Mouse (Mus musculus): ENCODE data around the gene Ppp2r5b. TPM values are rescaled to one million over a fixed set of nuclear protein-coding genes. Genes with fewer than 3 reads are reported as not detected.

Ppp2r5b gene
- polyA plus RNA-seq, 1 experiment: 25.3 TPM

DNA sequence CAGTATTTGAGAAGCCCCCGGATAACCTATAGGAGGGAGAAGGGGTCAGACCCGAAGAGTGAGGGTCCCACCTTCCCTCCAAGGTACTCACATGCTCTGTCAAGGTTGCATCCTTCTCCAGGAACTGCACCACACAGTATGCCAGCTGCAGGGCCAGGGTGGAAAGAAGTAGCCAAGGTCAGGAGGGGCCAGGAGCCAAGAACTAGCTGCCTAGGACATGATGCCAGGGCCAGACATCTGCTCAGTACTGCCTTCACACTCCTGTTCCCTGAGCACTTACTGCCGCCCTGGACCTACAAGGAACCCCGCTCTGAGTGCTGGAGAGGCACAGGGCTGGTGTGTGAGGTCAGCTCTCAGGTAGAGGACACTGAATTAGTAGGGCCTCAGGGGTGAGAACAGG lies 5.3 kb downstream of the Ppp2r5b start:
- TF ChIP-seq MYOG (IDR thresholded peaks at IDR 0.05; ENCODE audit: control insufficient read depth, extremely low read depth, insufficient read length) (no peak), USF1 (IDR thresholded peaks at IDR 0.05; ENCODE audit: low read depth) (no peak)
- H3K27me3 ChIP-seq (ENCODE audit: control insufficient read depth, insufficient read depth, insufficient read length): no peaks in the 10 kb centered on the region
- H3K36me3 ChIP-seq (ENCODE audit: control insufficient read depth, insufficient read depth): peaks cover 7% of the 10 kb centered on the region
- no peak overlapping the region for H3K4me3 ChIP-seq (ENCODE audit: insufficient read depth, poor library complexity, severe bottlenecking)
- no peaks in the 10 kb centered on the region for H3K79me3 ChIP-seq (ENCODE audit: low read depth)
- no peak overlapping the region for H3ac ChIP-seq (ENCODE audit: control insufficient read depth, insufficient read length, low read depth)
- peaks cover 4% of the 10 kb centered on the region for H3K79me2 ChIP-seq (ENCODE audit: control insufficient read depth, insufficient read depth)

DNA sequence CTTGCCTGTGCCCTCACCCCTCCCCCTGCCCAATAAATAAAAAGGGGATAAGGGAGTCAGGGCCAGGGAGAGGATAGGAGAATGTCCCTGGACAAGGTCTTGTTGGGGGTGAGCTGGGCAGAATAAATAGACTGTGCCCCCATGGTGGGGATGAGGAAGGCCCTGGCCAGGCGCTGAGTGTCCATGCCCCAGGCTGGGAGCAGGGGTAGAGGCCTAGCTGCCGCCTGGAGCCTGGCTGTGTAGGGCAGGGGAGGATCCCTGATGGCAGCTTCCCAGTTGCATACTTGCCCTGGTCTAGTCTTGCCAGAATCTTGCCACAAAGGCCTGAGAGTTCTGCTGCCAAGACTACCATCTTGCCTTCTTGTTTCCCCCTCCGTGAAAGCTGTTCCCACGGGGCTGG lies 7.8 kb downstream of the Ppp2r5b start:
- no peaks in the 10 kb centered on the region for H3K79me3 ChIP-seq (ENCODE audit: low read depth)
- no peak for TF ChIP-seq MYOD1 (IDR thresholded peaks at IDR 0.05; ENCODE audit: control insufficient read depth, insufficient read length, low read depth)
- TF ChIP-seq FOSL1 (IDR thresholded peaks at IDR 0.05; ENCODE audit: insufficient read depth, low read length, poor library complexity, severe bottlenecking): no peak
- no peak for TF ChIP-seq CTCF (IDR thresholded peaks at IDR 0.05; ENCODE audit: control insufficient read depth, insufficient read depth, insufficient read length)
- TF ChIP-seq MYOG (IDR thresholded peaks at IDR 0.05; ENCODE audit: control insufficient read depth, extremely low read depth, insufficient read length): no peak
- TF ChIP-seq CEBPB (IDR thresholded peaks at IDR 0.05; ENCODE audit: low read depth): no peak
- no peak for TF ChIP-seq MAX (IDR thresholded peaks at IDR 0.05)
- TF ChIP-seq USF1 (IDR thresholded peaks at IDR 0.05; ENCODE audit: low read depth): no peak
- H3K27me3 ChIP-seq (ENCODE audit: control insufficient read depth, insufficient read depth, insufficient read length): no peaks in the 10 kb centered on the region
- H3K79me2 ChIP-seq (ENCODE audit: control insufficient read depth, insufficient read depth): no peaks in the 10 kb centered on the region
- H3ac ChIP-seq (ENCODE audit: control insufficient read depth, insufficient read length, low read depth): no peak overlapping the region
- peaks cover 7% of the 10 kb centered on the region for H3K36me3 ChIP-seq (ENCODE audit: control insufficient read depth, insufficient read depth)
- H3K4me3 ChIP-seq (ENCODE audit: insufficient read depth, poor library complexity, severe bottlenecking): no peak overlapping the region

DNA sequence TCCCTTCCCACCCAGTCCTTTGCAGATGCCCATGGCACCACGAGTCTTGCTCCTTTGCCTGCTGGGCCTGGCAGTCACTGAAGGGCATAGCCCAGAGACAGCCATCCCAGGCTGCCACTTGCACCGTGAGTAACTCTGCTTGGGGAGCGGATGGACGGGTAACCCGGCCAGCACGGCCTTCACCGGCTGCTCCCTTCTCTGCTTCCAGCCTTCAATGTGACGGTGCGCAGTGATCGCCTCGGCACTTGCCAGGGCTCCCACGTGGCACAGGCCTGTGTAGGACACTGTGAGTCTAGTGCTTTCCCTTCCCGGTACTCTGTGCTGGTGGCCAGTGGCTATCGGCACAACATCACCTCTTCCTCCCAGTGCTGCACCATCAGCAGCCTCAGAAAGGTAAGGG lies 8.9 kb downstream of the Ppp2r5b start:
- Histone ChIP-seq H3K79me3 (ENCODE audit: low read depth) (no peaks in the 10 kb centered on the region), H3K79me2 (ENCODE audit: control insufficient read depth, insufficient read depth) (no peaks in the 10 kb centered on the region), H3K27me3 (ENCODE audit: control insufficient read depth, insufficient read depth, insufficient read length) (no peaks in the 10 kb centered on the region), H3K36me3 (ENCODE audit: control insufficient read depth, insufficient read depth) (peaks cover 3% of the 10 kb centered on the region), H3ac (ENCODE audit: control insufficient read depth, insufficient read length, low read depth) (no peak overlapping the region), H3K4me3 (ENCODE audit: insufficient read depth, poor library complexity, severe bottlenecking) (no peak overlapping the region)
- no peak for TF ChIP-seq USF1 (IDR thresholded peaks at IDR 0.05; ENCODE audit: low read depth)
- TF ChIP-seq CEBPB (IDR thresholded peaks at IDR 0.05; ENCODE audit: low read depth): no peak
- TF ChIP-seq CTCF (IDR thresholded peaks at IDR 0.05; ENCODE audit: control insufficient read depth, insufficient read depth, insufficient read length): no peak
- TF ChIP-seq MYOG (IDR thresholded peaks at IDR 0.05; ENCODE audit: control insufficient read depth, extremely low read depth, insufficient read length): no peak
- TF ChIP-seq MAX (IDR thresholded peaks at IDR 0.05): no peak
- TF ChIP-seq FOSL1 (IDR thresholded peaks at IDR 0.05; ENCODE audit: insufficient read depth, low read length, poor library complexity, severe bottlenecking): no peak
- no peak for TF ChIP-seq MYOD1 (IDR thresholded peaks at IDR 0.05; ENCODE audit: control insufficient read depth, insufficient read length, low read depth)

DNA sequence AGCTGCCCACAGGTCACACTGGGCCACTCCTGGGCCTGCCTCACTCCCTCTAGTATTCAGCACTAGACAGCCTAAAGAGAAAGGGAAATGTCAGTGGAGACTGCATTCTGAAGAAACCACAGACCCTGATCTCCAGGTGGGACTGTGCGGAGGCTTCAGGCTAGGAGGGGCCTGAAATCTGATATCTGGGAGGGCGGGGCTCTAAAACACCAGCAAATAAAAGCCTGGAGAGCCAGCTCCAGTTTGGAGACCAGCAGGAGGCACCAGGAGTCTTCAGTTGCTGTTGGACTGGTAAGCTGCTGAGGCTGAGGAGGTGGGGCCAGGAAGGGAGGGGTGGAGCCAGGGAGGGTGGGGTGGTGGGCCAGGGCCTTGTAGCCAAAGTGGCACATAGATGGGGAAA lies 9.5 kb downstream of the Ppp2r5b start, which contains the start of gene Gpha2:
Gpha2 (plus strand) TSS at position 246 of the 400 bp plus-strand sequence.
- TF ChIP-seq MYOD1 (IDR thresholded peaks at IDR 0.05; ENCODE audit: control insufficient read depth, insufficient read length, low read depth) (no peak), MAX (IDR thresholded peaks at IDR 0.05) (no peak)
- no peaks in the 10 kb centered on the region for H3K27me3 ChIP-seq (ENCODE audit: control insufficient read depth, insufficient read depth, insufficient read length)
- H3K79me3 ChIP-seq (ENCODE audit: low read depth): no peaks in the 10 kb centered on the region
- H3ac ChIP-seq (ENCODE audit: control insufficient read depth, insufficient read length, low read depth): no peak within 1 kb of the TSS
- H3K79me2 ChIP-seq (ENCODE audit: control insufficient read depth, insufficient read depth): no peaks in the 10 kb centered on the region
- no peak within 1 kb of the TSS for H3K4me3 ChIP-seq (ENCODE audit: insufficient read depth, poor library complexity, severe bottlenecking)
- H3K36me3 ChIP-seq (ENCODE audit: control insufficient read depth, insufficient read depth): peaks cover 3% of the 10 kb centered on the region

DNA sequence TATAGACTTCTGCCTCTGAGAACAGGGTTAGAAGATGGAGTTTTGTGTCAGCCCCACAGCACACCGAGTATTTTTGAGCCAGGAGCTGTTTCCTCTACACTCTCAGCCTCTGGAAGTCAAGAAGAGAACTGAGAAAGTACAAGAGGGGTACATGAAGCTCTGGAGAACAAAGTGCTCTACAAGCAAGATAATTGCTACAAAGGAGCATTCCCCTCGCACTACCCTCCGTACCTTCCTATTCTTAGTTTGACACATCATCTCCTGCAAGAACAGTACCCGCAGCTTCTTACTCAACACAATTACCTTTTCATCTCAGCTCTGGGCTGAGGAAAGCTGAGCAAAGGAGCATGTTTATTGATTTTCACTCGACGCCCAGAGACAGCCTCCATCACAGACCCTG lies 17.1 kb downstream of the Ppp2r5b start:
- TF ChIP-seq USF1 (IDR thresholded peaks at IDR 0.05; ENCODE audit: low read depth) (no peak), MYOG (IDR thresholded peaks at IDR 0.05; ENCODE audit: control insufficient read depth, extremely low read depth, insufficient read length) (no peak), CTCF (IDR thresholded peaks at IDR 0.05; ENCODE audit: control insufficient read depth, insufficient read depth, insufficient read length) (no peak), CEBPB (IDR thresholded peaks at IDR 0.05; ENCODE audit: low read depth) (no peak), MYOD1 (IDR thresholded peaks at IDR 0.05; ENCODE audit: control insufficient read depth, insufficient read length, low read depth) (no peak), MAX (IDR thresholded peaks at IDR 0.05) (no peak), FOSL1 (IDR thresholded peaks at IDR 0.05; ENCODE audit: insufficient read depth, low read length, poor library complexity, severe bottlenecking) (no peak)
- no peak overlapping the region for H3ac ChIP-seq (ENCODE audit: control insufficient read depth, insufficient read length, low read depth)

DNA sequence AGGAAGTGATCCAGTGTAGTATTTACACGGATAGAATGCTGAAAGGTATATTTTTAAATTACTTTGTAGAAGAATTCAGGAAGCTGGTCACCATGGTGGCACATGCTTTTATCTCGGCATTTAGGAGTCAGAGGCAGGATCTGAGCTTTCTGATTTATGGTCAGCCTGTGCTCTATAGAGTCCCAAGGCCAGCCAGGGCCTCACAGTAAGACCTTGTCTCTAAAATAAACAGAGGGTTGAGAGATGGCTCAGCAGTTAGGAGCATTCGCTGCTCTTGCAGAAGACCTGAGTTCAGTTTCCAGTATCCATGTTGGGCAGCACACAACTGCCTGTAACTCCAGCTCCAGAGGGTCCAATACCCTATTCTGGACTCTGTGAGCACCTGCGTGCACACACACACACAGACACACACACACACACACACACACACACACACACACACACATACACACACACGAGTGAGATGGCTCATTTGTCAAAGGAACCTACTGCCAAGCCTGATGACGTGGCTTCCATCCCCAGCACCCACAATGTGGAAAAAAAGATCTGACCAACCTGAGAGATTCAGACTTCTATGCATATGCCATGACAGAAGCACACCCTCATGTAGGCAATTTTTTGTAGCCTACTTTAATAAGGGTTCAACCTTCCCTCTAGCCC lies 19.5 kb downstream of the Ppp2r5b start:
- TF ChIP-seq USF1 (IDR thresholded peaks at IDR 0.05; ENCODE audit: low read depth): no peak
- no peak for TF ChIP-seq MAX (IDR thresholded peaks at IDR 0.05)
- no peak for TF ChIP-seq MYOG (IDR thresholded peaks at IDR 0.05; ENCODE audit: control insufficient read depth, extremely low read depth, insufficient read length)
- no peak for TF ChIP-seq CEBPB (IDR thresholded peaks at IDR 0.05; ENCODE audit: low read depth)
- TF ChIP-seq MYOD1 (IDR thresholded peaks at IDR 0.05; ENCODE audit: control insufficient read depth, insufficient read length, low read depth): no peak
- no peak for TF ChIP-seq FOSL1 (IDR thresholded peaks at IDR 0.05; ENCODE audit: insufficient read depth, low read length, poor library complexity, severe bottlenecking)
- TF ChIP-seq CTCF (IDR thresholded peaks at IDR 0.05; ENCODE audit: control insufficient read depth, insufficient read depth, insufficient read length): no peak
- Histone ChIP-seq H3K79me2 (ENCODE audit: control insufficient read depth, insufficient read depth) (no peaks in the 10 kb centered on the region), H3K36me3 (ENCODE audit: control insufficient read depth, insufficient read depth) (no peaks in the 10 kb centered on the region), H3K4me3 (ENCODE audit: insufficient read depth, poor library complexity, severe bottlenecking) (no peak overlapping the region), H3ac (ENCODE audit: control insufficient read depth, insufficient read length, low read depth) (no peak overlapping the region), H3K79me3 (ENCODE audit: low read depth) (no peaks in the 10 kb centered on the region), H3K27me3 (ENCODE audit: control insufficient read depth, insufficient read depth, insufficient read length) (peaks cover 37% of the 10 kb centered on the region)

More for the DNA sequence above, 17.1 kb downstream of the Ppp2r5b start:
- H3K36me3 ChIP-seq (ENCODE audit: control insufficient read depth, insufficient read depth): no peaks in the 10 kb centered on the region
- H3K79me3 ChIP-seq (ENCODE audit: low read depth): no peaks in the 10 kb centered on the region
- H3K4me3 ChIP-seq (ENCODE audit: insufficient read depth, poor library complexity, severe bottlenecking): no peak overlapping the region
- H3K79me2 ChIP-seq (ENCODE audit: control insufficient read depth, insufficient read depth): no peaks in the 10 kb centered on the region
- H3K27me3 ChIP-seq (ENCODE audit: control insufficient read depth, insufficient read depth, insufficient read length): peaks cover 37% of the 10 kb centered on the region

Measured in C2C12 (cell line).